ENCODE assay signal across 10 mouse cellular contexts in the genomic region with DNA sequence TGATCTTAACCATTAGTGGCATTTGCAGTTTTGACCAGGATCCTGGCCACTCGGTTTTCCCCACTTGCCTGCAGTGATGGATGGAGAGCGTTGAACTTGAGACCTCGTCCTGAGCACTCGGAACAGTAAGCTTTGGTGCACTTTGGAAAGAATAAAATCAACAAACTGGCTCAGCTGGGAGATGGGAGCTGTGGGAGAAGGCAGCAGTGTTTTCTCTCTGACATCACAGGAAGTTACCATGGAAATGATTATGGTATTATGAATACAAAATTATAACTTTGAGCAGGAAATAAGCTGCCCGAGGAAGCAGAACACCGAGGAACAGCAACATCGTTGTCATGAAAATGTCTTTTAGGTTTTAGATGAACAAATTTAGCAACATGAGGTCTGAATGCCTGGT.
DNase-seq lines count a peak whose midpoint lies in the region; ATAC-seq lines count a peak whose summit lies in the region.
"Had no signal": no experiment of that assay in that cellular context is flagged by ENCODE, and none has a peak within 500 bp of the region (broad histone marks: within the 10 kb centered on the region; RNA-seq: fewer than 3 reads in every experiment).

No protein-coding gene starts in this region.

- no peak overlapping the region for H3K9ac ChIP-seq in heart, embryonic 14.5 days (ENCODE audit: low read length)
- no peak overlapping the region for H3K9ac ChIP-seq in lung, embryonic 16.5 days (ENCODE audit: low read length)
- no peak overlapping the region for H3K9ac ChIP-seq in embryonic facial prominence, embryonic 13.5 days

- 0 out of 4 replicates have a peak overlapping the region, but pooled peaks have one; percentile 6 to 9 for H3K27ac ChIP-seq in heart, embryonic 14.5 days (replicated peaks in 1 of 2; ENCODE audit: control insufficient read depth in 1 of 2, insufficient read depth in 1 of 2, low read depth in 2 of 2, low read length in 2 of 2)
- no peak overlapping the region for H3K27ac ChIP-seq in heart, embryonic 10.5 days
- H3K27ac ChIP-seq in lung, embryonic 16.5 days (ENCODE audit: low read length): peak overlapping the region; percentile 23; the same call in 1 of the 2 replicates
- H3K27ac ChIP-seq in embryonic facial prominence, embryonic 13.5 days: peak overlapping the region; percentile 89

- H3K9me3 ChIP-seq in heart, embryonic 14.5 days (ENCODE audit: control insufficient read depth, low read length): no peaks in the 10 kb centered on the region
- no peaks in the 10 kb centered on the region for H3K9me3 ChIP-seq in heart, embryonic 10.5 days
- no peaks in the 10 kb centered on the region for H3K9me3 ChIP-seq in lung, embryonic 16.5 days (ENCODE audit: control insufficient read depth, low read length)
- H3K9me3 ChIP-seq in embryonic facial prominence, embryonic 13.5 days: no peaks in the 10 kb centered on the region

- H3K4me2 ChIP-seq in heart, embryonic 14.5 days (ENCODE audit: low read length): peak overlapping the region; percentile 4; the same call in 1 of the 2 replicates
- no peak overlapping the region for H3K4me2 ChIP-seq in lung, embryonic 16.5 days (ENCODE audit: low read depth, low read length)
- H3K4me2 ChIP-seq in embryonic facial prominence, embryonic 13.5 days: peak overlapping the region; percentile 47

- H3K4me3 ChIP-seq in heart, embryonic 14.5 days (ENCODE audit: control insufficient read depth in 1 of 2, insufficient read depth in 1 of 2, low read depth in 1 of 2, low read length in 2 of 2): no peak overlapping the region
- H3K4me3 ChIP-seq in heart, embryonic 10.5 days: no peak overlapping the region
- no peak overlapping the region for H3K4me3 ChIP-seq in lung, embryonic 16.5 days (ENCODE audit: low read length)
- H3K4me3 ChIP-seq in embryonic facial prominence, embryonic 13.5 days: no peak overlapping the region

- no peaks in the 10 kb centered on the region for H3K36me3 ChIP-seq in heart, embryonic 14.5 days (ENCODE audit: control insufficient read depth, insufficient read depth, low read length)
- H3K36me3 ChIP-seq in heart, embryonic 10.5 days: no peaks in the 10 kb centered on the region
- H3K36me3 ChIP-seq in lung, embryonic 16.5 days (ENCODE audit: control insufficient read depth, insufficient read depth, low read length): no peaks in the 10 kb centered on the region
- H3K36me3 ChIP-seq in embryonic facial prominence, embryonic 13.5 days: no peaks in the 10 kb centered on the region

- ATAC-seq in heart, embryonic 14.5 days (ENCODE audit: insufficient number of reproducible peaks, insufficient read depth, low FRiP score, low read depth): no peak
- ATAC-seq in lung, embryonic 16.5 days (ENCODE audit: low read depth): no peak
- no peak for ATAC-seq in embryonic facial prominence, embryonic 13.5 days (ENCODE audit: insufficient number of reproducible peaks, insufficient read depth, low FRiP score, low TSS enrichment, low read depth)

- H3K27me3 ChIP-seq in heart, embryonic 14.5 days (ENCODE audit: control insufficient read depth, insufficient read depth, low read length): no peaks in the 10 kb centered on the region
- H3K27me3 ChIP-seq in heart, embryonic 10.5 days (ENCODE audit: insufficient read depth, poor library complexity, severe bottlenecking): no peaks in the 10 kb centered on the region
- H3K27me3 ChIP-seq in lung, embryonic 16.5 days (ENCODE audit: control insufficient read depth, insufficient read depth, low read depth, low read length): no peaks in the 10 kb centered on the region
- no peaks in the 10 kb centered on the region for H3K27me3 ChIP-seq in embryonic facial prominence, embryonic 13.5 days

- no peak for DNase-seq in heart, embryonic 10.5 days (ENCODE audit: low spot score)
- no peak for DNase-seq in lung, postnatal 14 days
- peak; percentile 44 for DNase-seq in lung, postnatal 10 days
- no peak for DNase-seq in right cerebral cortex, postnatal 10 days (ENCODE audit: low spot score in 2 of 2)
- DNase-seq: kidney, adult 9 months; spleen, adult 18-20 months; thymus, postnatal 36 days had no signal

- 50% methylated on average over 7 of the region's 7 CpGs for WGBS in heart, embryonic 14.5 days
- 57% methylated on average over 7 of the region's 7 CpGs for WGBS in heart, embryonic 10.5 days
- WGBS in lung, embryonic 16.5 days: 18% methylated on average over 7 of the region's 7 CpGs
- 21% methylated on average over 7 of the region's 7 CpGs for WGBS in embryonic facial prominence, embryonic 13.5 days

- peaks cover 5 to 21% of the 10 kb centered on the region in 2 experiments for H3K4me1 ChIP-seq in heart, embryonic 14.5 days (ENCODE audit: control insufficient read depth in 2 of 2, insufficient read depth in 2 of 2, low read length in 2 of 2)
- H3K4me1 ChIP-seq in heart, embryonic 10.5 days: peaks cover 23% of the 10 kb centered on the region
- H3K4me1 ChIP-seq in lung, embryonic 16.5 days (replicated peaks; ENCODE audit: control insufficient read depth, insufficient read depth, low read length): peaks cover 37% of the 10 kb centered on the region
- H3K4me1 ChIP-seq in embryonic facial prominence, embryonic 13.5 days: peaks cover 65% of the 10 kb centered on the region
